Mouse (Mus musculus): Measurements from ENCODE around the gene Scrn1. TPM values are rescaled to one million over a fixed set of nuclear protein-coding genes. Genes with fewer than 3 reads are reported as not detected.

Gene Scrn1
- total RNA-seq, 1 experiment from 2014 or later, result not detected

Other genes with a start within 250 kb of the Scrn1 start
- gene Prr15, start 240.7 kb downstream of the Scrn1 start, total RNA-seq (2017), result 0.58 to 0.75 TPM in 2 of 3 replicates, not detected in the other
- not detected in 3 replicates for gene Wipf3, start 136.9 kb downstream of the Scrn1 start, total RNA-seq (2017)
- gene Plekha8, start 28.6 kb upstream of the Scrn1 start, total RNA-seq (2017), result 1.5 to 2.2 TPM (median 2.0 TPM) in 3 replicates
- 0.58 TPM in 1 of 3 replicates, not detected in the others for gene Fkbp14, start 30.8 kb upstream of the Scrn1 start, total RNA-seq (2017)
- 4.6 to 9.5 TPM (median 7.1 TPM) in 3 replicates for gene Mturn, start 115.1 kb upstream of the Scrn1 start, total RNA-seq (2017)

All from monocyte, adult 5-6 weeks (primary cell).